Mouse (Mus musculus) adrenal gland, postnatal 36 days (tissue): ENCODE data around the gene Nr4a1. TPM values are rescaled to one million over a fixed set of nuclear protein-coding genes. Genes with fewer than 3 reads are reported as not detected.
A peak's percentile ranks its signal among the peaks of the same experiment; 100 is the strongest.

Experiments
- DNase-seq, 2 experiments: peaks; one replicate each; pipeline ENCODE4 v3.0.0; 2021; ENCODE audit warnings: mixed read lengths in 1 of 2
- long read RNA-seq, 2 experiments: library from polyadenylated mRNA; stranded (forward); transcript quantifications; one replicate each; pipeline ENCODE4 v2.0.0; 2021; ENCODE audit warnings: borderline sequencing depth in 2 of 2
- total RNA-seq, 2 experiments: library from RNA; stranded (reverse); gene quantifications; 2 replicates each; pipeline ENCODE4 v1.2.3; 2021

Nr4a1 gene
- total RNA-seq, result 1,000 to 10,000 TPM in 1 of 2 experiments, 100 to 1,000 TPM in 1; 924 to 1,160 TPM
- long read RNA-seq, experiment 1, transcript Nr4a1-201 (7 exons, 2,477 nt), result major isoform, 43 of 62 reads
- long read RNA-seq, experiment 1, partial matches to known transcripts, result 7 of 62 reads
- long read RNA-seq, experiment 1, other reads (novel, unspliced or antisense), result 9 of 62 reads
- long read RNA-seq, experiment 2, partial matches to known transcripts, result 1 of 8 reads
- long read RNA-seq, experiment 2, other reads (novel, unspliced or antisense), result 2 of 8 reads

DNA sequence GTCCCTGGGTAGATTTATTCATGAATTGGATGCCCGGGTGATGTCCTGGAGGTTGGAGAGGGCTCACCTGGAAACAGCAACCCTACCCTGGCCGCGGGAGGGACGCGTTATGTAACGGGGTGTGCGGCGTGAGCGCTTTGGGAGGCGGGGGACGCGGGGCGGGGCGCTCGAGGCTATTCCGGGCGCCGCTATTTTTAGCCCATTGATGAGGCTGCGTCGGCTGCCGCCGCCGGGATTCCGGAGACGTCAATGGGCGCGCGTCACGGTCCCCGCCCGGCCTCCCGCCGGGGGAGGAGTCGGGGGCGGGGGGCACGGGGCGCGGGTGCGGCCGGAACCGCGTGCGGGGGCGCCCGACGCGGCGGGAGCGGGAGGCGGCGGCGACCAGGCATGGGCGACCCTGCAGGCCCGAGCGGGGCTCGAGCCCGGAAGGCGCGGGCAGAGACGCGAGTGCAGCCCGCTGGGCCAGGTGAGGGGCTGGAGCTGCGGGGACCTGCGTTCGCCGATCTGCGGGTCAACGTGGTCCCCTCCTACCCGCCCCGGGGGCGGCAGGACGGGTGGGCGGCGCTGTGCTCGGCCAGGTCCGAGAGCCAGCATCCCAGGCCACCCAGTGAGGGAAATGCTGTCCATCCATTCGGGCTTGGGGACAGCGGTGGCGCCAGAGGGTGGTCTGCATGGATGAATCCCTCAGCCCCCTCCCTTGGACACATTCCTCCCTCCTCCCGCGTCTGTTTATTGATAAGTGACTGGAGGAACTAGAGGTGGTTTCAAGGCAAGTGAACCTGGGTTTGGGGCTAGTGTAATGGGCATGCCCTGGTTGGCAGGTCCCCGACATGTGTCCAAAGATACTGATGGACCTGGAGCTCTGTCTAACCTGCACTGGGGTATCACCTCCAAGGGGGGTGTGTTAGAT is at the start of gene Nr4a1:
TSS of gene Nr4a1 (plus strand) at position 384 of the 910 bp plus-strand sequence.
- peak; percentile 90 to 93 for DNase-seq

DNA sequence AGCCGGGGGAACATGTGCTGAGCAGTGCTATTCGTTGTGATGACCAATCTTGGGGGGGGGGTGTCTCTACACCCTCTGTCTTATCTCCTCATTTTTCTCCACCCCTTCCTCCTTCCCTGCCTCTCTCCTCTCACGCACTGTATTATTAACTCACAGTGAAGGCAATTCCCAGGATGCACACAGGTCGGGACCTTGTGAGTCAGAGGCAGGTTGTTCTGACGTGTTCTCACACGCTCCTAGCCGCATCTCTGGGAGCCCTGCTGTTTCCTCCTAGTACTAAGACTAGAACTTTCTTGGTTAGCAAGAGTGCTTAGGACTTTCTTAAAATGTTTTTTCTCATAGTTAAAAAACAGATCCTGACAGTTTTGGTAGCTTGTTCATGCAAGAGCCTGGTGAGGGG is 49.3 kb upstream of the Nr4a1 start:
- no peak for DNase-seq

- peak; percentile 66 to 81 for DNase-seq
Observed at GRCm38 (mm10) chr15:101210228-101210627, 43.8 kb upstream of the Nr4a1 start.

DNA sequence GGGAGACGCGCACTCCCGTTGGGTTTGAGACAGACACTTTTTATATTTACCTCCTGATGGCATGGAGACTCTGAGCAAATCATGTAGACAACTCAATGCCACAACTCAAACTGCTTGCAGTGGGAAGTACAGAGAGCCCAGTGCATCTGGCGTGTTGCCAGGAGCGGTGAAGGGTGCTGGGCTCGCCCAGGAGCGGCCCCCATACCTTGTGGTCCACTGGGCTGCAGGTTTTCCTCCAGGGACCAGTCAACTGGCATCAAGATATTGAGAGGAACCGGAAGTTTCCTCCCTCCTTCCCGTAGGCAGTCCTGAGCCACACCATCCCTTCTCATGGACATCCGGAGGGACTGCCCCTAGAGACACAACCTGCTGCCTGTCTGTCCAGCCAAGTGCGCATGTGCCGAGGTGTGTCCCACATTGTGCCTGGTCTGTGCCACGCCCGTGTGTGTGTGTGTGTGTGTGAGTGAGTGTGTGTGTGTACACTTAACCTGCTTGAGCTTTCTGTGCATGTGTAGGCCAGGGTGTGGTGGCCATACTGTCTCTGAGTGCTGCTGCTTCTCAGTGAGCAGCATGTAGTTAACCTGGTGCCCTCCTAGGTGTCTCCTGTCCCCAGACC is 43.0 kb upstream of the Nr4a1 start:
- DNase-seq, result peak in 1 of 2 experiments; percentile 48

DNA sequence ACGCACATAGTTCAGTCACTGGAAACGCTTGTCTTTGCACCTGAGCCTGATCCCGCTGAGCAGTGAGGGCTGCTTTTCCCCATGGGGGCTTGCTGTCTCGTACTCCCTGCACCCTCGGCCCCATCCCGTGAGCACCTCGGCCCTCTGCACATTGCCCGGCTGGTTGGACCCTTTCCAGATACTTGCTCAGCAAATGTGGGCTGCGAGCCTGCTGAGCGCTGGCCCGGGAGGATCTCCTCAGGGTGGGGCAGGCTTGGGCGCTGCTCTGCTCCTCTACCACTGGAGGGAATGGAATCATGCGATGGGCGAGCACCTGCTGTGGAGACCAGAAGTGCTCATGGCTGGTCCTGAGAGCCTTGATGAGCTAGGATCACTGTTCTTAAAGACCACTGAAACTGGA is 41.6 kb upstream of the Nr4a1 start:
- peak in 1 of 2 experiments; percentile 57 for DNase-seq

DNA sequence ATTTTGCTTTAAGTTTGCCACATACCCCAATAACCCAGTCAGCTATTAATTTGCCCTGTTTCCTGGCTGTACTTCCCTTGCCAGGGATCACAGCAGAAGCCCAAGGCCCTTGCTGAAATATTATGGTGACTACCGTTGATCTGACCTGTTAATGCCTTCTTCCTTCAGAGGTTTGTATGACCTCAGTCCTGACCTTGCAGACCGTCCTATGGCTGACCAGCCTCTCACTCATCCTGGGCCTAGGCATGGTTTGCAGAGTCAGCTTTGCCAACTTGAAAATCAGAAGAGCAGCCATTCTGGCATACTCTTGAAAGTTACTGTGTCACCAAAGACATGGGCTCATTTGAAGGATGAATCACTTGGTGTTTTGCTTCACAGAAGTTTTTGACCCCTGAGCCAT is 38.9 kb upstream of the Nr4a1 start:
- peak in 1 of 2 experiments; percentile 59 for DNase-seq

DNA sequence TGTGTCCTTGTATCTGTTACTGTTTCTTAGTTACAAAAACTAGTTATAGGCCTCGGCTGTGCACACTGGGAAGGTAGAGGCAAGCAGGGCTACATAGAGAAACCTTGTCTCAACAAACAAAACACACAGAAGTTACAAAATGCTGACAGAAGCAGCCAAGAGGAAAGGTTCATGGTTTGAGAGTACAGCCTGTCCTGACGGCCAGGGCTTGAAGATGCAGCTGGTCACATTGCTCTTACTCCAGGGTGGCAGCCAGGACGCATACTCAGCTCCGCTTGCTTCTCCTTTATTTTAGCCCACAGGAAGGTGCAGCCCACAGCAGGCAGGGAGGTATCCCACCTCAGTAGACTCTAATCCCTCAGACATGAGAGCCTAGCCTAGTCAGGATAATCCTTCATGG is 38.0 kb upstream of the Nr4a1 start:
- no peak for DNase-seq

GRCm38 (mm10) chr15:101220905-101221297 is 33.2 kb upstream of the Nr4a1 start:
- no peak for DNase-seq

DNA sequence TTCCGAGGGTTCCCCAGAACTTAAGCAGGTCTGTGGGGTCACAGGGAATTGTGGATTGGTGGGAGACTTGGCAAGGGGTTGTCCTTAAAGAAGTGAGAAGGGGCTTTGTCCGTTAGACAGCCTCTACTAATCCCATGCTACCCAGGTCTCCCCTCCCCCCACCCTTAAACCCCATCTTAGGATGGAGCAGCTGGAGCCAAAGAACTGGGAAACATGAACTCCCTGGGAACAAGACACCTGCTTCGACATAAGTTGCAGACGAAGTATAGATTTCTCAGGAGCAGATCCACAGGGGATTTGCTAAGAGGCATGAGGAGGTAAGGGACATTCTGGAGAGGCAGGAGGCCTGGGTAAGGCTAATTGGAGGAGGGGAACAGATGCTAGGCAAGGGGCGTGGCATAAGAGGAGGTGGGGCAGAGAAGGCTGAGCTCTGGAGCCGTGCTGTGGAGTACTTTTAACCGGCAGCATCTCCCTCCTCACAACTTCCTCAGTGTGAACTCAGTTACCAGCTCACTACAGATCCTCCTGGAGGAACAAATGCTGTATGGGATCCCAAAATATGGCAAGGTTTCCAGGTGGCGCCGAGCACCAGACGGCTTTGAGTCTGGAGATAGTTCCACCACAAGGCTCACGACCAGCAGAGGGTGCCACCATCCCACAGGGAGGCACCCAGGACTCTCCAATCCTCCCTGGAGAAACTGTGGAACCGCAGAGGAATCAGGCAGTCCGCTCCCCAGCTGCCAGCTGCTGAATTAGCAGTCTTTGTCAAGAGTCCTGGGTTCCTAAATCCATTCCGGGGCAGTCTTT is 32.6 kb upstream of the Nr4a1 start:
- peak; percentile 94 to 95 for DNase-seq

DNA sequence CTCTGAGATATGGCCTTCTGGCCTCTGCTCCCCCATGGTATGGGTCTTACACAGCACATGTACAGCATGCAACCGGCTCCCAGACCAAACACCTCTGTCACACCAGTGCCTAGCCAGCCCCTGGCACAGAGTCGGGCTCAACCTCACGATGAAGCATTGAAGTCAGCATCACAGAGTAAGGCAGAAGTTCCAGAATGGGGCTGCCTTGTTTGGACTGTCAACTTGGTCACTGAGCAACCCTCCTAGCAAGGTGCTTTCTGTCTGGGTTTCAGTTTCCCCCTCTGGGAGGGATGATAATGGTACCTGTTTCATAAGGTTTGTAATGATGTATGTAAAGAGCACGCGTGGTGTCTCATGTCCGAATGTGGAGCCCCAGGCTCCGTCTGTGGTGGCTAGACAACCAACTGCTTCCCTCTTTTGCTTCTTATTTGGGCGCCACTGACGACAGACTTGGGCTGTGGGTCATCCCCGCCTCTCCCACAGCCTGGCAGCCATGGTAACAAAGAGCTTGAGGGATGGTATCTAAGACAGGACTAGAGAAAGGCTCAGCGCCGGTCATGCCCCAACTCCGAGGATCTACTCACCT is 31.1 kb upstream of the Nr4a1 start:
- DNase-seq, result no peak

- no peak for DNase-seq
Observed at GRCm38 (mm10) chr15:101223596-101223995, 30.5 kb upstream of the Nr4a1 start.

- DNase-seq, result peak; percentile 95 to 97
Observed at GRCm38 (mm10) chr15:101224006-101224906, 29.8 kb upstream of the Nr4a1 start, which contains the start of gene Grasp. Gene Grasp (plus strand): TSS chr15:101224188.

GRCm38 (mm10) chr15:101224977-101225376 is 29.1 kb upstream of the Nr4a1 start:
- DNase-seq, result peak in 1 of 2 experiments; percentile 47

GRCm38 (mm10) chr15:101227971-101228370 is 26.1 kb upstream of the Nr4a1 start:
- peak; percentile 61 to 82 for DNase-seq

- DNase-seq, result peak; percentile 82 to 87
Observed at GRCm38 (mm10) chr15:101228866-101229590, 25.0 kb upstream of the Nr4a1 start.

DNA sequence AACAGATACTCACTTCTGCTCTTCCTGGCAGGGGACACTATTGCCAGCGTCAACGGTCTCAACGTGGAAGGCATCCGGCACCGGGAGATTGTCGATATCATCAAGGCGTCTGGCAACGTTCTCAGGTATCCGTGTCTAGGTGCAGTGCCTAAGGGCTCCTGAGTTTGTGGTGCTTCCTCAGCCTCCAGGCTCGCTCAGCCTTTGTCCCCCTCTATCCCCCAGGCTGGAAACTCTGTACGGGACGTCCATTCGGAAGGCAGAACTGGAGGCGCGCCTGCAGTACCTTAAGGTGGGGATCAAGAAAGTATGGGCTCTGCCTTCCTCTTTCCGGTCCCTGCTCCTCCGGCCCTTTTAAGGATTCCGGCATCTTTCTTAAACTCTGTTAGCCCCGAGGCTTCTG is 23.6 kb upstream of the Nr4a1 start:
- DNase-seq, result no peak

DNA sequence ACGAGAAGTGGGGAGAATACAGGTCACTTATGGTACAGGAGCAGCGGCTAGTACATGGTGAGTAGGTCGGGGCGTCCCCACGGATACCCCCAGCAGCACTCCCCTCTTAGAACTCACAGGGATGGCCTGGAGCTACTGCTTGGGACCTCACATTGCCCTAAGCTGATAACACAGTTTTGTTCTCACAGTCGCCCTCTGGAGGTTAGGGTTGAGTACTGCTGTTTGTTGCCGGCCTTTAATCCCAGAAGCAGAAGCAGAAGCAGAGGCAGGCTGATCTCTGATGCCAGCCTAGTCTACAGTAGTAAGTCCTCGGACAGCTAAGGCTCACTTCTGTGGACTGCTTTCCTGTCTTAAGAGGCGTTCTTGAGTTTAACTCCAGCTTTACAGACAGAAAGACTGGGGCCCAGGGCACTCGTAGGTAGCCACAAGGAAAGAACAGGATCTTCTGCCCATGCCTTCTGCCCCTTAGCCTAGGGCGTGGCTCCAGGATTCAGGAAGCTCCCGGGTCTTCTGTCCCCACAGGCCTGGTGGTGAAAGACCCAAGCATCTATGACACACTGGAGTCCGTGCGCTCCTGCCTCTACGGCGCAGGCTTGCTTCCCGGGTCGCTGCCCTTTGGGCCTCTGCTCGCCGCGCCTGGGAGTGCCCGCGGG is 22.9 kb upstream of the Nr4a1 start:
- peak; percentile 40 to 55 for DNase-seq

- no peak for DNase-seq
Observed at GRCm38 (mm10) chr15:101231648-101232180, 22.4 kb upstream of the Nr4a1 start.

DNA sequence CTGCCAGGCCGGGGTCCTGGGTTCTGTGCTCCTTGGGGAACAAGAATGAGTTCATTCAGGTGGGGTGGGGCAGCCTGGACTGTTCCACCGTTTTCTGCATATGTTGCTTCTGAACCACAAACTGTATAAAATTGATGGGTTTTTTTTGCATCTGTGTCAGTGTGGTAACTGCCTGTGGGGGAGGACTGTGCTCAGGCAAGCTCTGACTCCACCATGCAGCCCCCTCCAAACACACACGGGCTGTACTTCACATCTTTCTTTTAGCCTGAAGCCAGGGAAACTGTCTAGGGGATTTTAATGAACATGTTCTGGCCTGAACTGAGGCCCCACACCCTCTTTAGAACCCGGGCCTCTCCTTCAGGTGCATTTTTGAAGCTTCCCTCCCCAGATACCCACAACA is 21.5 kb upstream of the Nr4a1 start:
- DNase-seq, result no peak
